Mouse (Mus musculus) bone marrow macrophage, adult 2 months (primary cell): ENCODE data around the gene Zfp280d.

Source experiments
- CTCF ChIP-seq: IDR thresholded peaks from 2 replicates; pipeline ENCODE4 v1.5.1; 2012; ENCODE audit warnings: low read depth, mild to moderate bottlenecking, low read length, moderate library complexity
- POLR2A ChIP-seq: IDR thresholded peaks from 2 replicates; pipeline ENCODE4 v1.6.1; 2012; ENCODE audit warnings: mild to moderate bottlenecking, low read depth, low read length, borderline replicate concordance

GRCm38 (mm10) chr9:72388934-72389333 lies 114.3 kb downstream of the Zfp280d start:
- TF ChIP-seq CTCF, result no peak
- no peak for TF ChIP-seq POLR2A
